Mouse (Mus musculus) thymus, postnatal 0 days (tissue): ENCODE data around the gene Nhlh1. TPM values are rescaled to one million over a fixed set of nuclear protein-coding genes. Genes with fewer than 3 reads are reported as not detected.

Experiments used
- DNase-seq: peaks from one replicate; pipeline ENCODE4 v3.0.0-alpha.2; 2015; ENCODE audit warnings: low spot score
- polyA plus RNA-seq: library from polyadenylated mRNA; unstranded; fragments of >200 nt; fragmentation: Nextera tagmentation; extraction: Ambion mirVana; gene quantifications from 2 replicates; pipeline ENCODE4 v1.2.1, GENCODE M21; 2015

Gene Nhlh1
- polyA plus RNA-seq, 1 experiment from 2014 or later: not detected

DNA sequence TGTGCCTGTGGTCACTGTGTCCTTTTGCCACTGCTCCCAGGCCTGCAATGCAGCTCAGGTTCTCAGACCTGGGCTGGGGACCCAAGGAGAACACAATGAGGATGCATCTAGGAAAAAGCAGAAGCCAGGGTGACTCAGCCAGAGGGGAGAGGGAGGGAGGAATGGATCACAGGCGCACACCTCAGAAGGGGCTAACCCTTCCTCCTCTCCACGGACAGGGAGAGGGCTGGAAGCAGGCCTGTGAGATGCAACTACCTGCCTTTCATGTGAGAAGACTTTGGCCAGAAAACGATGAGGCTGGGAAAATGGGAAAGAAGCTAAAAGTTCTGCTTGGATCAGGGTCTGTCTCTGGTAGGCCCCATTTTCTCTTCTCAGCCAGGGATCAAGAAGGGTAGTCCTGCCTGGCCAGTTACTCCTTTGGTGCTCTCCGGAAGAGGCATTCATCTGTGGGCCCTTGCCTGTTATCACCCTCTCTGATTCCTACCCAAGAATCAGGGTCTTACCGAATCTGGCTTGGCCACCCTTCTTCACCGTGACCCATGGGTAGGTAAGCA lies 39.8 kb downstream of the Nhlh1 start:
- DNase-seq: no peak

DNA sequence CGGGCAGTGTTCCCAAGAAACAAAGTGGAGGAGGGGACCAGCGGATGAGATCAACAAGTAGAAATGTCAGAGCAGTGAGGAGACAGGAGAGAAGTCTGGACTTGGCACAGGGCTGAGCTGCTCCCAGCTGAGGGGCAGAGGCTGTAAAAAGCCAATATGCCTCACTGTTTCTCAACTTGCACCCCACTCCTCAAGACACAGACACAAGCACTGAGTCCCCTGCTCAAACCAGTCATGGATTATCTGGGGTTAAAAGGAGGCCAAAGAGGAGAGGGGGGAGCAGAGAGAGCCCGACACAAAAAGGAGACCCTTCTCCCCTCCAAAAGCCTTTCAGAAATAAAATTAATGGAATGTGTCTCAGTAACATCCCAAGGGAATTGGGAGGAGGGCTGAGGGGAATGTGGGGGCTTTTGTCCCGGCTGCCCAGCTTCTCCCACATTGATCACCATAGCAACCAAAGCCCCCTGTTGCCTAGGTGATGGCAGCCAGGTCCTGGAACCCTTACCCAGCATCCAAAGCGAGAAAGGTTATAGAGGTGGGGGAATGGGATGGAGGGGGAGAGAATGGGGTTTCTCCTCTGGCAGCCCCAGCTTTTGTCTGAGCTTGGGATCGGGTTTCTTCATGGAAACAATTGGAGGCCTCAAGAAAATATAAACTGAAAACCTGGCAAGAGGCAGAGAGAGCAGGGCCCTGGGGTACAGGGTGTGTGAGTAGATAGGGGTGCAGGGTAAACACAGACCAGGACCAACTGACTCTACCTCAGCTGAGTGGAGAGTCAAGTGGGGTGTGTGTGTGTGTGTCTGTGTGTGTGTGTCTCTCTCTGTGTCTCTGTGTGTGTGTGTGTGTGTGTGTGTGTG lies 40.5 kb downstream of the Nhlh1 start:
- no peak for DNase-seq

DNA sequence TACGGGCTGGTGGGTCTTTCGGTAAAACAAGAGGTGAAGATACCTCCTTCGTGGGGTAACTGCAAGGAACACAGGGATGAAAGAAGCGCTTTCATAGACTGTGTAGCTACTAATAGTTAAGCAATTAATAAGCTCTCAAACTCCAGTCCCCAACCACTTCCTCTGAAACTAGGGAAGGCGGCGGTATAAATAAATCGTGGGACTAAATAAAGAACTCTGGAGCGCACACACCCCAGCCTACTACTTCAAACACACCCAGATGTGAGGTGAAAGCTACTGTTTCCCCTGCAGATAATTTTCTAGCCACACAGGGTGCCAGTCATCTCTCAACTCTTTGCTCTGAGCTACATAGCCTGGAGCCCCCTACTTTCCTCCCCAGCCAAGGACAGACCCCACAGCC lies 41.3 kb downstream of the Nhlh1 start:
- peak; percentile 50 for DNase-seq

GRCm38 (mm10) chr1:172015312-172015939 lies 41.9 kb downstream of the Nhlh1 start:
- peak; percentile 77 for DNase-seq

DNA sequence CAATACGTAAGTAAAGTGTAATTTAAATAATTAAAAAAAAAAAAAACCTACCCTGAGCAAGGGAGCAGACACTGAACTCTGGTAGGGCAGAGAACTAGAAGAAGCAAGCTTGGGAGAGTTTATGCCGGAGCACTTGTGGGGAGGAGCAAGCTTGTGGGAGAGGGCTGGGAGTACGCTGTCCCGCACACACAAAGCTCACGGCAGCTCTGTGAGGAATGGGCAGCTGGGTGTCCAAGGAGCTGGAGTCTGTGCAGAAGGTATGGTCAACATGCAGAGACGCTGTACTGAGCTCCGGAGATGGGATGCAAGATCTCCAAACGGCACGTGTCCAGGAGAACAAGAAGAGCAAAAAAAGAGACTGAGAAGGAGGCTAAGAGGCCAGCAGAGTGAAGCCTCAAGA lies 42.6 kb downstream of the Nhlh1 start:
- DNase-seq: no peak

- DNase-seq: peak; percentile 71
Measured at GRCm38 (mm10) chr1:172012030-172012429, 45.3 kb downstream of the Nhlh1 start.

- no peak for DNase-seq
Measured at GRCm38 (mm10) chr1:172010042-172010824, 47.1 kb downstream of the Nhlh1 start.

GRCm38 (mm10) chr1:172009406-172009805 lies 48.0 kb downstream of the Nhlh1 start:
- DNase-seq: no peak

- no peak for DNase-seq
Measured at GRCm38 (mm10) chr1:172008351-172008750, 49.0 kb downstream of the Nhlh1 start.

DNA sequence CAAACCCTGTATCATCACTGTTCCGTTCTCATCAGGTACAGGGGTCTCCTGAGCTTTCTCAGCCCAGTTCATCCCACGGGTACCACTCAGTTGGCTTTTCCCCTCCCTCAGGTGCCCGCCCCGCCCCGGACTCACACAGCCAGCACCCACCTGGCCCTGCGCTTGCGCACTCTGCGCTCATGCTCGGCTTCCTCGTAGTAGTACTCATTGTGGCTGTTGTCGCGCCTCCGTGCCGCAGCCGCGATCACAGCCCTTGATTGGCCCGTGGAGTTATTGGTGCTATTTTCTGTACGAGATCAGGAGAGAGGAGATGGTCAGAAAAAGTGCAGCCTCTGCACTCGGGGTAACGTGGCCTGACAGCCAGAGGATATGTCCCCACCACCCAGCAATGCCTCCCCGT lies 49.6 kb downstream of the Nhlh1 start:
- DNase-seq: no peak

Other genes starting within 250 kb of the Nhlh1 start
- 42.9 and 52.1 TPM in 2 replicates for gene Cd84, start 217.9 kb downstream of the Nhlh1 start, polyA plus RNA-seq
- 0.39 and 0.88 TPM in 2 replicates for gene Gm10521, start 161.9 kb downstream of the Nhlh1 start, polyA plus RNA-seq
- 228 and 249 TPM in 2 replicates for gene Slamf6, start 140.1 kb downstream of the Nhlh1 start, polyA plus RNA-seq
- 15.4 and 17.4 TPM in 2 replicates for gene Vangl2, start 29.1 kb downstream of the Nhlh1 start, polyA plus RNA-seq
- gene Copa, start 25.0 kb upstream of the Nhlh1 start, polyA plus RNA-seq: 115 and 123 TPM in 2 replicates
- gene Ncstn, start 25.2 kb upstream of the Nhlh1 start, polyA plus RNA-seq: 69.2 and 75.0 TPM in 2 replicates
- gene Pex19, start 69.2 kb upstream of the Nhlh1 start, polyA plus RNA-seq: 73.9 and 74.0 TPM in 2 replicates
- 93.2 and 103 TPM in 2 replicates for gene Dcaf8, start 90.5 kb upstream of the Nhlh1 start, polyA plus RNA-seq
- 31.1 and 32.8 TPM in 2 replicates for gene Pea15a, start 149.2 kb upstream of the Nhlh1 start, polyA plus RNA-seq
- gene Casq1, start 162.3 kb upstream of the Nhlh1 start, polyA plus RNA-seq: 1.4 and 2.0 TPM in 2 replicates
- not detected in 2 replicates for gene Atp1a4, start 200.8 kb upstream of the Nhlh1 start, polyA plus RNA-seq
- 24.2 and 28.4 TPM in 2 replicates for gene Igsf8, start 204.1 kb upstream of the Nhlh1 start, polyA plus RNA-seq
- 0.71 and 0.82 TPM in 2 replicates for gene Atp1a2, start 240.5 kb upstream of the Nhlh1 start, polyA plus RNA-seq